In genomic region chr2:169927401-169927800, GRCm38 (mm10) we compare ENCODE assay signal across 26 mouse cellular contexts.
"Had no signal": no experiment of that assay in that cellular context is flagged by ENCODE, and none has a peak within 500 bp of the region (broad histone marks: within the 10 kb centered on the region; RNA-seq: fewer than 3 reads in every experiment).

No protein-coding gene starts in this region.

- H3K9me3 ChIP-seq: limb, embryonic 10.5 days; limb, embryonic 12.5 days; limb, embryonic 13.5 days; limb, embryonic 15.5 days; liver, embryonic 12.5 days; liver, embryonic 13.5 days; liver, embryonic 15.5 days; lung, embryonic 15.5 days; midbrain, embryonic 10.5 days; midbrain, embryonic 12.5 days; midbrain, embryonic 13.5 days; midbrain, embryonic 15.5 days; neural tube, embryonic 12.5 days had no signal

- H3K27me3 ChIP-seq: limb, embryonic 12.5 days; limb, embryonic 13.5 days; limb, embryonic 15.5 days; liver, embryonic 12.5 days; liver, embryonic 13.5 days; liver, embryonic 15.5 days; lung, embryonic 15.5 days; midbrain, embryonic 12.5 days; midbrain, embryonic 13.5 days; midbrain, embryonic 15.5 days; neural tube, embryonic 12.5 days had no signal

- ATAC-seq: liver, embryonic 12.5 days; lung, postnatal 0 days; midbrain, embryonic 13.5 days had no signal

- DNase-seq: left cerebral cortex, postnatal 4 days; liver; liver, embryonic 13.5 days; liver, postnatal 0 days; lung, adult 18-20 months; lung, adult 2 months; lung, embryonic 14.5 days; lung, postnatal 10 days; lung, postnatal 14 days; lung, postnatal 36 days; lung, postnatal 4 days; midbrain, embryonic 14.5 days had no signal

- H3K4me3 ChIP-seq: limb, embryonic 10.5 days; limb, embryonic 12.5 days; limb, embryonic 13.5 days; limb, embryonic 15.5 days; liver, embryonic 12.5 days; liver, embryonic 13.5 days; liver, embryonic 15.5 days; lung, embryonic 15.5 days; midbrain, embryonic 10.5 days; midbrain, embryonic 12.5 days; midbrain, embryonic 13.5 days; midbrain, embryonic 15.5 days; myocyte; neural tube, embryonic 12.5 days had no signal

- H3K36me3 ChIP-seq: limb, embryonic 10.5 days; limb, embryonic 12.5 days; limb, embryonic 13.5 days; limb, embryonic 15.5 days; liver, embryonic 12.5 days; liver, embryonic 13.5 days; liver, embryonic 15.5 days; lung, embryonic 15.5 days; midbrain, embryonic 10.5 days; midbrain, embryonic 12.5 days; midbrain, embryonic 13.5 days; midbrain, embryonic 15.5 days; neural tube, embryonic 12.5 days had no signal

- H3K4me1 ChIP-seq: liver, embryonic 12.5 days; liver, embryonic 13.5 days; liver, embryonic 15.5 days had no signal
